Mouse (Mus musculus) midbrain, embryonic 12.5 days (tissue): ENCODE data around the gene Plod3. TPM values are rescaled to one million over a fixed set of nuclear protein-coding genes. Genes with fewer than 3 reads are reported as not detected.

Experiments used
- ATAC-seq: fragments of 200-750 bp; cut with Nextera tagmentation; 2 replicates; pipeline ENCODE4 v1.8.0; 2017; ENCODE audit warnings: low read depth, moderate TSS enrichment, moderate library complexity; ENCODE audit not compliant: low FRiP score
- H3K27ac ChIP-seq: fragments of 300-500 bp; sonication (generic); replicated peaks from 2 replicates; pipeline ENCODE4 v1.5.1; 2016; ENCODE audit warnings: mild to moderate bottlenecking
- H3K27me3 ChIP-seq: fragments of 300-500 bp; sonication (generic); 2 replicates; pipeline ENCODE4 v1.6.1; 2016; ENCODE audit warnings: mild to moderate bottlenecking
- H3K36me3 ChIP-seq: fragments of 300-500 bp; sonication (generic); 2 replicates; pipeline ENCODE4 v1.6.1; 2016
- H3K4me1 ChIP-seq: fragments of 300-500 bp; sonication (generic); 2 replicates; pipeline ENCODE4 v1.6.1; 2016
- H3K4me2 ChIP-seq: fragments of 300-500 bp; sonication (generic); replicated peaks from 2 replicates; pipeline ENCODE4 v1.6.1; 2016; ENCODE audit warnings: mild to moderate bottlenecking, moderate library complexity
- H3K4me3 ChIP-seq: fragments of 300-500 bp; sonication (generic); 2 replicates; pipeline ENCODE4 v1.5.1; 2016; ENCODE audit warnings: mild to moderate bottlenecking
- H3K9ac ChIP-seq: fragments of 300-500 bp; sonication (generic); replicated peaks from 2 replicates; pipeline ENCODE4 v1.6.1; 2016; ENCODE audit warnings: mild to moderate bottlenecking, moderate library complexity
- H3K9me3 ChIP-seq: fragments of 300-500 bp; sonication (generic); 2 replicates; pipeline ENCODE4 v1.6.1; 2016; ENCODE audit warnings: mild to moderate bottlenecking
- WGBS: fragments of 180-500 bp; shearing (Covaris S2); methylation state at CpG from one replicate; pipeline ENCODE4 v1.1.7; 2016; 5-methylcytosine and 5-hydroxymethylcytosine counted together
- polyA plus RNA-seq: library from polyadenylated mRNA; unstranded; fragments of >200 nt; fragmentation: Nextera tagmentation; extraction: Ambion mirVana; gene quantifications from 2 replicates; pipeline ENCODE4 v1.2.1, GENCODE M21; 2016

The Plod3 gene
- polyA plus RNA-seq, 1 experiment from 2014 or later = 40.7 TPM

GRCm38 (mm10) chr5:136966331-136966730, 20.5 kb upstream of the Plod3 start, which contains the start of gene Cldn15:
TSS of gene Cldn15 (plus strand) at chr5:136966616.
- Histone ChIP-seq H3K27ac (no peak within 1 kb of the TSS), H3K9ac (no peak within 1 kb of the TSS), H3K4me3 (no peak within 1 kb of the TSS), H3K9me3 (no peaks in the 10 kb centered on the region), H3K4me1 (peaks cover 12% of the 10 kb centered on the region), H3K36me3 (peaks cover 58% of the 10 kb centered on the region), H3K27me3 (no peaks in the 10 kb centered on the region), H3K4me2 (no peak within 1 kb of the TSS)
- WGBS = 88% methylated on average over 6 of the region's 6 CpGs
- no peak for ATAC-seq

DNA sequence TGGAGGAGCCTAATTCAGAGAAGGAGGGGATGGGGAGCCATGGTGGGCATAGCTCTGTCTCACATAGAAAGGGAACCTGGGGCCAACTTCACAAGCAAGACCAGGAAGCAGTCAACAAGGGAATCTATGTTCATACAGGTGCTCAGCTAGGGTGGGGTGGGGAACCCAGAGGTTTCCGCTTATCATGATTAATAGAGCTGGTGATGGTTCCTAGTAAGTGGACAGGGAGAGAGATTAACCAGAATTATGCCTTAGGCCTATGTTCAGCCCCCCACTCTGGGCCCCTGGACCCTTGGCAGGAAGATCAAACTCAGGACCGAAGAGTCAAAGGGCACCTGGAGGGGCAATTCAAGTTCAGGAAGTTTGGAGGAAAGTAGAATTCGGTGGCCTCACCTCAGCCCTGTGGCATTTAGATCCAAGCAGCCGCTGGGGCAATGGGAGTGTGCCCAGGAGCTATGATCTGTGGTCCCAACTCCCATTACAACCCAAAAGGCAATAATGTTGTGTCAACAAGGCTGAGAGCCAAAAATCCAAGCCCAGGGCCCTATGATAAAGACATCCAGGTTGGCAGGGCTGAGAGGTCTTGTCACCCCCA, 19.9 kb upstream of the Plod3 start:
- no peak for ATAC-seq
- Histone ChIP-seq H3K27me3 (no peaks in the 10 kb centered on the region), H3K9ac (no peak overlapping the region), H3K36me3 (peaks cover 58% of the 10 kb centered on the region), H3K27ac (no peak overlapping the region), H3K9me3 (no peaks in the 10 kb centered on the region), H3K4me3 (no peak overlapping the region), H3K4me2 (no peak overlapping the region), H3K4me1 (peaks cover 8% of the 10 kb centered on the region)
- WGBS = 93% methylated on average over 4 of the region's 4 CpGs

- 80% methylated on average over 10 of the region's 10 CpGs for WGBS
- H3K36me3 ChIP-seq = peaks cover 58% of the 10 kb centered on the region
Observed at GRCm38 (mm10) chr5:136967592-136967991, 19.2 kb upstream of the Plod3 start.

GRCm38 (mm10) chr5:136970703-136971102, 16.1 kb upstream of the Plod3 start:
- no peak for ATAC-seq
- Histone ChIP-seq H3K36me3 (peaks cover 31% of the 10 kb centered on the region), H3K4me3 (no peak overlapping the region), H3K4me1 (no peaks in the 10 kb centered on the region), H3K9me3 (no peaks in the 10 kb centered on the region), H3K27me3 (no peaks in the 10 kb centered on the region), H3K9ac (no peak overlapping the region), H3K4me2 (no peak overlapping the region), H3K27ac (no peak overlapping the region)
- 68% methylated on average over 1 of the region's 1 CpGs for WGBS

More at GRCm38 (mm10) chr5:136967592-136967991, 19.2 kb upstream of the Plod3 start:
- Histone ChIP-seq H3K4me1 (peaks cover 8% of the 10 kb centered on the region), H3K9me3 (no peaks in the 10 kb centered on the region), H3K4me3 (no peak overlapping the region), H3K9ac (no peak overlapping the region), H3K4me2 (no peak overlapping the region), H3K27me3 (no peaks in the 10 kb centered on the region), H3K27ac (no peak overlapping the region)
- no peak for ATAC-seq

GRCm38 (mm10) chr5:136973670-136974069, 13.1 kb upstream of the Plod3 start:
- Histone ChIP-seq H3K4me1 (no peaks in the 10 kb centered on the region), H3K9ac (no peak overlapping the region), H3K27me3 (no peaks in the 10 kb centered on the region), H3K4me2 (no peak overlapping the region), H3K4me3 (no peak overlapping the region), H3K9me3 (no peaks in the 10 kb centered on the region), H3K36me3 (peaks cover 2% of the 10 kb centered on the region; the same call in 1 of the 2 replicates), H3K27ac (no peak overlapping the region)
- ATAC-seq = no peak
- 82% methylated on average over 8 of the region's 8 CpGs for WGBS

- Histone ChIP-seq H3K9ac (no peak overlapping the region), H3K27ac (no peak overlapping the region), H3K4me2 (no peak overlapping the region), H3K27me3 (no peaks in the 10 kb centered on the region), H3K9me3 (no peaks in the 10 kb centered on the region), H3K4me1 (no peaks in the 10 kb centered on the region), H3K36me3 (peaks cover 17% of the 10 kb centered on the region), H3K4me3 (no peak overlapping the region)
- no peak for ATAC-seq
- WGBS = 79% methylated on average over 4 of the region's 4 CpGs
Observed at GRCm38 (mm10) chr5:136977769-136978168, 9.1 kb upstream of the Plod3 start.

- Histone ChIP-seq H3K4me1 (no peaks in the 10 kb centered on the region), H3K27me3 (no peaks in the 10 kb centered on the region), H3K4me3 (no peak overlapping the region), H3K9ac (no peak overlapping the region), H3K36me3 (peaks cover 19% of the 10 kb centered on the region), H3K27ac (no peak overlapping the region), H3K9me3 (no peaks in the 10 kb centered on the region), H3K4me2 (no peak overlapping the region)
- ATAC-seq = no peak
- WGBS = 88% methylated on average over 2 of the region's 2 CpGs
Observed at GRCm38 (mm10) chr5:136979762-136980161, 7.1 kb upstream of the Plod3 start.

DNA sequence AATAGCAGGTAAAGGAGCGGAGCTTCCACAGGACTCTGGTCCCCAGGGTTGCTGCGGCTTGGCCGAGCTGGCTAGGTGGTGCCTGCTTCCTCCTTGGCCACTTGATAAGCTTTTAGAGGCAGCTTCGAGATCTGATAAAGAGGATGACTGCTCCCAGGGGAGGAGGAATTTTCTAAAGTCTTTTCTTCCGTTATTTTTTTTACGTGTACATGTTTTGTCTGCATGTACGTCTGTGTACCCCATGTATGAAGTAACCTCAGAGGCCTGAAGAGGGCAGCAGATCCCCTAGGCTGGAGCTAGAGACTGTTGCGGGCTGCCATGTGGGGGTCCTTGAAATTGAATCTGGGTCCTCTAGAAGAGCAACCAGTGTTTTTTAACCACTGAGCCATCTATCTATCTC, 5.8 kb upstream of the Plod3 start:
- WGBS = 88% methylated on average over 8 of the region's 8 CpGs
- Histone ChIP-seq H3K9me3 (no peaks in the 10 kb centered on the region), H3K4me3 (no peak overlapping the region), H3K4me1 (peaks cover 5% of the 10 kb centered on the region), H3K27me3 (no peaks in the 10 kb centered on the region), H3K36me3 (peaks cover 21% of the 10 kb centered on the region), H3K9ac (no peak overlapping the region), H3K27ac (no peak overlapping the region), H3K4me2 (no peak overlapping the region)
- ATAC-seq = no peak

GRCm38 (mm10) chr5:136982338-136982930, 4.4 kb upstream of the Plod3 start:
- Histone ChIP-seq H3K36me3 (peaks cover 21% of the 10 kb centered on the region), H3K4me2 (no peak overlapping the region), H3K27ac (no peak overlapping the region), H3K27me3 (no peaks in the 10 kb centered on the region), H3K4me3 (no peak overlapping the region), H3K4me1 (peaks cover 9% of the 10 kb centered on the region), H3K9ac (no peak overlapping the region), H3K9me3 (no peaks in the 10 kb centered on the region)
- 0 out of 2 replicates have a peak, but pooled peaks have one; percentile 14 for ATAC-seq
- 53% methylated on average over 15 of the region's 16 CpGs for WGBS

GRCm38 (mm10) chr5:136984828-136985227, 2.0 kb upstream of the Plod3 start:
- Histone ChIP-seq H3K36me3 (peaks cover 33% of the 10 kb centered on the region), H3K27ac (no peak overlapping the region), H3K4me1 (peaks cover 18% of the 10 kb centered on the region), H3K9me3 (no peaks in the 10 kb centered on the region), H3K9ac (no peak overlapping the region), H3K4me3 (no peak overlapping the region), H3K4me2 (no peak overlapping the region), H3K27me3 (no peaks in the 10 kb centered on the region)
- 60% methylated on average over 14 of the region's 14 CpGs for WGBS
- no peak for ATAC-seq

GRCm38 (mm10) chr5:136987138-136987933, 517 bp downstream of the Plod3 start:
- Histone ChIP-seq H3K4me2 (peak overlapping the region; percentile 91), H3K9me3 (no peaks in the 10 kb centered on the region), H3K27me3 (no peaks in the 10 kb centered on the region), H3K4me3 (peak overlapping the region; percentile 92), H3K9ac (peak overlapping the region; percentile 93), H3K36me3 (peaks cover 42% of the 10 kb centered on the region), H3K4me1 (peaks cover 18% of the 10 kb centered on the region), H3K27ac (peak overlapping the region; percentile 96)
- under 1% methylated on average over 67 of the region's 67 CpGs for WGBS
- peak; percentile 67 for ATAC-seq

DNA sequence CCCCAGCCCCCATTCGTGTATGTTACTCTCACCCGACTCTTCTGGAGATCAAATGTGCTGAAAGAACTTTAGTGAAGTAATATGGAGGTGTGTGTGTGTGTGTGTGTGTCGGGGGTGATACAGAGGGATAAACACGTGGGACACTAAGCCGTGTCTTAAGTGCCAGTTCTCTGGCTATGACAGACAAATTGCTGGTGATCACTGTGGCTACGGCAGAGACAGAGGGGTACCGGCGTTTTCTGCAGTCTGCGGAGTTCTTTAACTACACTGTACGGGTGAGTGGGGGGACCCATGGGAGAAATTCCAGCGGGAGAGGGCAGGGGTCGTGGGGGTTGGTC, 1.1 kb downstream of the Plod3 start, which contains the start of gene Znhit1:
Znhit1 (minus strand) TSS at position 88 of the 338 bp plus-strand sequence.
- H3K9me3 ChIP-seq = no peaks in the 10 kb centered on the region
- H3K4me3 ChIP-seq = peak within 1 kb of the TSS; percentile 92
- H3K4me2 ChIP-seq = peak within 1 kb of the TSS; percentile 91
- no peaks in the 10 kb centered on the region for H3K27me3 ChIP-seq
- H3K36me3 ChIP-seq = peaks cover 46% of the 10 kb centered on the region
- H3K27ac ChIP-seq = peak within 1 kb of the TSS; percentile 96
- peaks cover 18% of the 10 kb centered on the region for H3K4me1 ChIP-seq
- 8% methylated on average over 12 of the region's 12 CpGs for WGBS
- no peak for ATAC-seq
- peak within 1 kb of the TSS; percentile 93 for H3K9ac ChIP-seq
